Mouse (Mus musculus): ENCODE results near the gene Dnajc6. TPM values are rescaled to one million over a fixed set of nuclear protein-coding genes. Genes with fewer than 3 reads are reported as not detected.
A peak's percentile ranks its signal among the peaks of the same experiment; 100 is the strongest.

Dnajc6 gene
- polyA plus RNA-seq, 1 experiment: 14.5 TPM

- Histone ChIP-seq H3K4me1 (ENCODE audit: control insufficient read depth, insufficient read depth, low read length) (no peaks in the 10 kb centered on the region), H3K36me3 (ENCODE audit: control insufficient read depth, insufficient read depth, low read length) (no peaks in the 10 kb centered on the region), H3K4me3 (ENCODE audit: insufficient read depth, low read depth, low read length) (no peak overlapping the region), H3K27ac (ENCODE audit: insufficient read depth, low read depth, low read length) (no peak overlapping the region), H3K27me3 (replicated peaks; ENCODE audit: control insufficient read depth, insufficient read depth, low read length) (no peaks in the 10 kb centered on the region)
- 91% methylated on average over 4 of the region's 4 CpGs for WGBS
- TF ChIP-seq POLR2A (IDR thresholded peaks at IDR 0.05; ENCODE audit: low read depth, low read length): no peak
- TF ChIP-seq CTCF (conservative IDR thresholded peaks at IDR 0.05; ENCODE audit: insufficient read depth, insufficient read length, low read depth, low read length): no peak
- DNase-seq: no peak
Observed at GRCm38 (mm10) chr4:101581156-101581555, 84.7 kb downstream of the Dnajc6 start.

DNA sequence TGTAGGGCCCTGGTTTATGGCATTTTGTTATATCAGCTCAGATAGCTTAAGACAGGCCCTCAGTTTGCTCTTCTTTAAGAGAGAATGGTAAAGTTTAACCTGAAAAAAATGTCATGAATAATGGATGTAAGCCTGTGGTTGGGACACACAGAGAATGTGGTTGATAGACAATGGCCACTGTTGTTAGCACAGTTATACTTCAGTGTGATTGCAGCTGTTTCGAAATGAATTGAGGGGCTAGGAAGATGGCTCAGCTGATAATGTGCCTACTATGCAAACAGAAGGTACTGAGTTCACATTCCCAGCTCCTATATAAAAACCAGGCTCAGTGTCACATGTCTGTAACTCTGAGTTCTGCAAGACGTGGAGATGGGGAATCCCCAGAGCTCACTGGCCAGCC lies 86.4 kb downstream of the Dnajc6 start:
- H3K36me3 ChIP-seq (ENCODE audit: control insufficient read depth, insufficient read depth, low read length): no peaks in the 10 kb centered on the region
- no peak overlapping the region for H3K27ac ChIP-seq (ENCODE audit: insufficient read depth, low read depth, low read length)
- TF ChIP-seq POLR2A (IDR thresholded peaks at IDR 0.05; ENCODE audit: low read depth, low read length) (no peak), CTCF (conservative IDR thresholded peaks at IDR 0.05; ENCODE audit: insufficient read depth, insufficient read length, low read depth, low read length) (no peak)
- H3K4me1 ChIP-seq (ENCODE audit: control insufficient read depth, insufficient read depth, low read length): no peaks in the 10 kb centered on the region
- H3K4me3 ChIP-seq (ENCODE audit: insufficient read depth, low read depth, low read length): no peak overlapping the region
- WGBS: 77% methylated on average over 2 of the region's 2 CpGs
- DNase-seq: no peak
- H3K27me3 ChIP-seq (replicated peaks; ENCODE audit: control insufficient read depth, insufficient read depth, low read length): no peaks in the 10 kb centered on the region

DNA sequence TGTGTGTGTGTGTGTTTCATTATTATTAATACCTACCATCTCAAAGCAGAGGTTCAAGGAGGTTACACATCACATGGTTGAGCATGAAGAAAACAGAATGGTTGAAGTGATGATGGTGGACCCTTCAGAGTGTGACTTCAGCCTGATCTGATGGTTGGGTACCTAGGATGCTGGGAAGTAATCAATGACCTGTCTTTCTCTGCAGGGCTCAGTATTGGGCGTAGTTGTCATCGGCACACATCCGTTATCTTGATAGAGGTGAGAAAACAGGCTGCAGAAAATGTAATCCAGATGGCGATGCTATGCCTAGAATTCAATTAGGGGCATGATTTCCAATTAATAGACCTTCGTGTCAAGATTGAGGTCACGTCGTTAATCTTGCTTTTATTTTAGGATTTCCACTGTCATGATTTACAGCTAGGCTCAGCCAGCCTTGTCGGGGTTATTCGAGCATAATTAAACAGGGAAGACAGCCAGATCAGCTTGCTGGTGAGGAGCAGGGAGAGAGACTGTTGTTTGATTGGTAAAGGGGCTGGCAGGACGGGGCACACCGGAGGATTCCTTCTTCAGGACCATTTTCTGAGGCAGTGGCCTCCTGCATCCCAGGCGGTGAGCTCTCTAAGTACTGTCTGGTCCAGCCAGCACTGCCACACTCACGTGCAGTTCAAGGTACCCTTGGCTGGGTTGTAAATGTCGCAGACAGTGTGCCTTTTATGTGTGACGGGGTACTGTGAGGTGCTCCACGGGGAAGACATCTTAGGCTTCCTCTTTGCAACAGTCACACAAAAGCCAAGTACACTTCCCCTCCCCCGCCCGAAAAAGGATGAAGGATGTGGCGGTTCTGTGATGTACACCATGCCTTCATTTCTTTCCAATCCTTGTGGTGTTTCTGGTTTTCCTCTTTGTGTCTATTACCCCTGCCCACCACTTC lies 88.3 kb downstream of the Dnajc6 start:
- H3K4me3 ChIP-seq (ENCODE audit: insufficient read depth, low read depth, low read length): no peak overlapping the region
- peak; percentile 10 for DNase-seq
- H3K4me1 ChIP-seq (ENCODE audit: control insufficient read depth, insufficient read depth, low read length): no peaks in the 10 kb centered on the region
- WGBS: 40% methylated on average over 19 of the region's 19 CpGs
- H3K27me3 ChIP-seq (replicated peaks; ENCODE audit: control insufficient read depth, insufficient read depth, low read length): no peaks in the 10 kb centered on the region
- H3K36me3 ChIP-seq (ENCODE audit: control insufficient read depth, insufficient read depth, low read length): no peaks in the 10 kb centered on the region
- no peak overlapping the region for H3K27ac ChIP-seq (ENCODE audit: insufficient read depth, low read depth, low read length)
- no peak for TF ChIP-seq POLR2A (IDR thresholded peaks at IDR 0.05; ENCODE audit: low read depth, low read length)
- no peak for TF ChIP-seq CTCF (conservative IDR thresholded peaks at IDR 0.05; ENCODE audit: insufficient read depth, insufficient read length, low read depth, low read length)

DNA sequence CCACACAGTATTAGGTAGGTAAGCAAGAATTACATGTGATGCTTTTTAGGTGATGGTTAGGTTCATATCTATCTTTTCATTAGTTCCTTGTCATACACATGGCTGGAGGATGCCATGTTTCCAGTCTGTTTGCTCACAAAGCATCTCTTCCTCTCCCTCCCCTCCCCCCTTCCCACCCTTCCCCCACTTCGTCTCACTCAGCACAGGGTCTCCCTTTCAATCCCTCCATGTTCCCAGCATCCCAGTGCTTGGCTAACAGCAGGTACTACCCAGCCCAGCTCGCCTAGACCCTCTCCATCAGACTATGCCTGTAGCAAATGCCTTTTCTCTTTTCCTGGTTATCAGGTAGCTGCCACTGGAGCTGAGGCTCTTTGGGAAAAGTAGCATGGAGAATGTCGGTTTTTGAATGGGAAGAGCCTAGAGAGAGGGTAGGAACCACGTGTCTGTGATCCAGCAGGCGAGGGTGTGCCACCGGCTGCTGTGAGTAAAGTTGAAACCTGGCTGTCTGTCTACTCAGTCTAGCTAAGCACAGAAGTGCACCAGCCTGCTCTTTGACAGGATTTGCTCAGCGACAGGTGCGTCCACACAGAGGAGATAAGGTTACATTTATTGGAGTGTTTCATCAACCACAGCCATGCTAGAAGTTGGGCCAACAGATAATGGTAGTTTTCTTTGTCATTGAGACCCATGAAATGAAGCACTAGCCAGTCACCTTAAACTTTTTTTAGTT lies 89.2 kb downstream of the Dnajc6 start:
- no peaks in the 10 kb centered on the region for H3K4me1 ChIP-seq (ENCODE audit: control insufficient read depth, insufficient read depth, low read length)
- WGBS: 41% methylated on average over 8 of the region's 8 CpGs
- no peaks in the 10 kb centered on the region for H3K36me3 ChIP-seq (ENCODE audit: control insufficient read depth, insufficient read depth, low read length)
- H3K4me3 ChIP-seq (ENCODE audit: insufficient read depth, low read depth, low read length): no peak overlapping the region
- no peak for TF ChIP-seq CTCF (conservative IDR thresholded peaks at IDR 0.05; ENCODE audit: insufficient read depth, insufficient read length, low read depth, low read length)
- no peak for DNase-seq
- H3K27me3 ChIP-seq (replicated peaks; ENCODE audit: control insufficient read depth, insufficient read depth, low read length): no peaks in the 10 kb centered on the region
- H3K27ac ChIP-seq (ENCODE audit: insufficient read depth, low read depth, low read length): no peak overlapping the region

- Histone ChIP-seq H3K4me1 (ENCODE audit: control insufficient read depth, insufficient read depth, low read length) (no peaks in the 10 kb centered on the region), H3K36me3 (ENCODE audit: control insufficient read depth, insufficient read depth, low read length) (no peaks in the 10 kb centered on the region)
- 66% methylated on average over 8 of the region's 8 CpGs for WGBS
Observed at GRCm38 (mm10) chr4:101588932-101589331, 92.5 kb downstream of the Dnajc6 start.

GRCm38 (mm10) chr4:101589771-101590170 lies 93.3 kb downstream of the Dnajc6 start:
- WGBS: 93% methylated on average over 3 of the region's 3 CpGs

More at GRCm38 (mm10) chr4:101588932-101589331, 92.5 kb downstream of the Dnajc6 start:
- no peak overlapping the region for H3K4me3 ChIP-seq (ENCODE audit: insufficient read depth, low read depth, low read length)
- TF ChIP-seq POLR2A (IDR thresholded peaks at IDR 0.05; ENCODE audit: low read depth, low read length) (no peak), CTCF (conservative IDR thresholded peaks at IDR 0.05; ENCODE audit: insufficient read depth, insufficient read length, low read depth, low read length) (no peak)
- H3K27me3 ChIP-seq (replicated peaks; ENCODE audit: control insufficient read depth, insufficient read depth, low read length): no peaks in the 10 kb centered on the region
- H3K27ac ChIP-seq (ENCODE audit: insufficient read depth, low read depth, low read length): no peak overlapping the region
- DNase-seq: no peak

GRCm38 (mm10) chr4:101591400-101591799 lies 95.0 kb downstream of the Dnajc6 start:
- no peaks in the 10 kb centered on the region for H3K4me1 ChIP-seq (ENCODE audit: control insufficient read depth, insufficient read depth, low read length)
- DNase-seq: no peak
- no peak overlapping the region for H3K4me3 ChIP-seq (ENCODE audit: insufficient read depth, low read depth, low read length)
- no peaks in the 10 kb centered on the region for H3K27me3 ChIP-seq (replicated peaks; ENCODE audit: control insufficient read depth, insufficient read depth, low read length)
- H3K27ac ChIP-seq (ENCODE audit: insufficient read depth, low read depth, low read length): no peak overlapping the region
- no peaks in the 10 kb centered on the region for H3K36me3 ChIP-seq (ENCODE audit: control insufficient read depth, insufficient read depth, low read length)
- TF ChIP-seq CTCF (conservative IDR thresholded peaks at IDR 0.05; ENCODE audit: insufficient read depth, insufficient read length, low read depth, low read length) (0 out of 2 replicates have a peak, but pooled peaks have one; percentile 8), POLR2A (IDR thresholded peaks at IDR 0.05; ENCODE audit: low read depth, low read length) (no peak)
- 87% methylated on average over 1 of the region's 1 CpGs for WGBS

More at GRCm38 (mm10) chr4:101589771-101590170, 93.3 kb downstream of the Dnajc6 start:
- Histone ChIP-seq H3K27ac (ENCODE audit: insufficient read depth, low read depth, low read length) (no peak overlapping the region), H3K27me3 (replicated peaks; ENCODE audit: control insufficient read depth, insufficient read depth, low read length) (no peaks in the 10 kb centered on the region), H3K36me3 (ENCODE audit: control insufficient read depth, insufficient read depth, low read length) (no peaks in the 10 kb centered on the region), H3K4me3 (ENCODE audit: insufficient read depth, low read depth, low read length) (no peak overlapping the region), H3K4me1 (ENCODE audit: control insufficient read depth, insufficient read depth, low read length) (no peaks in the 10 kb centered on the region)
- DNase-seq: no peak
- no peak for TF ChIP-seq CTCF (conservative IDR thresholded peaks at IDR 0.05; ENCODE audit: insufficient read depth, insufficient read length, low read depth, low read length)
- no peak for TF ChIP-seq POLR2A (IDR thresholded peaks at IDR 0.05; ENCODE audit: low read depth, low read length)

All from kidney, adult 2 months (tissue).